Mouse (Mus musculus) C2C12 (cell line): ENCODE data around the gene Golga4. TPM values are rescaled to one million over a fixed set of nuclear protein-coding genes. Genes with fewer than 3 reads are reported as not detected.

Experiments
- H3K27me3 ChIP-seq: one replicate; pipeline ENCODE4 v1.6.1; 2011; ENCODE audit not compliant: control insufficient read depth, insufficient read depth, insufficient read length
- H3K36me3 ChIP-seq: one replicate; pipeline ENCODE4 v1.6.1; 2011; ENCODE audit not compliant: control insufficient read depth, insufficient read depth
- H3K4me3 ChIP-seq: one replicate; pipeline ENCODE4 v1.5.1; 2011; ENCODE audit warnings: mild to moderate bottlenecking, control low read depth; ENCODE audit not compliant: poor library complexity, insufficient read depth, severe bottlenecking
- H3K79me2 ChIP-seq: one replicate; pipeline ENCODE4 v1.6.1; 2011; ENCODE audit not compliant: control insufficient read depth, insufficient read depth
- H3K79me3 ChIP-seq: one replicate; pipeline ENCODE4 v1.6.1; 2011; ENCODE audit warnings: low read depth, control low read depth
- H3ac ChIP-seq: one replicate; pipeline ENCODE3; 2011; ENCODE audit warnings: low read depth; ENCODE audit not compliant: control insufficient read depth, insufficient read length
- CEBPB ChIP-seq: IDR thresholded peaks from one replicate; pipeline ENCODE4 v1.6.1; 2011; ENCODE audit warnings: low read depth, mild to moderate bottlenecking, control low read depth, moderate library complexity
- CTCF ChIP-seq: IDR thresholded peaks from one replicate; pipeline ENCODE4 v1.5.1; 2011; ENCODE audit not compliant: control insufficient read depth, insufficient read depth, insufficient read length
- FOSL1 ChIP-seq: IDR thresholded peaks from one replicate; pipeline ENCODE4 v1.8.0; 2011; ENCODE audit warnings: mild to moderate bottlenecking, low read length; ENCODE audit not compliant: poor library complexity, insufficient read depth, severe bottlenecking
- MAX ChIP-seq: IDR thresholded peaks from one replicate; pipeline ENCODE4 v1.6.1; 2011; ENCODE audit warnings: mild to moderate bottlenecking, control low read depth
- MYOD1 ChIP-seq: IDR thresholded peaks from one replicate; pipeline ENCODE4 v1.6.1; 2011; ENCODE audit warnings: low read depth; ENCODE audit not compliant: control insufficient read depth, insufficient read length
- MYOG ChIP-seq: IDR thresholded peaks from one replicate; pipeline ENCODE4 v1.6.1; 2011; ENCODE audit not compliant: control insufficient read depth, insufficient read length; ENCODE audit errors: extremely low read depth
- USF1 ChIP-seq: IDR thresholded peaks from one replicate; pipeline ENCODE4 v1.6.1; 2011; ENCODE audit warnings: low read depth, mild to moderate bottlenecking, control low read depth, moderate library complexity
- polyA plus RNA-seq: library from polyadenylated mRNA; unstranded; fragments of >200 nt; fragmentation: generic; extraction: Trizol; gene quantifications from one replicate; pipeline ENCODE4 v1.2.1, GENCODE M21; 2012; ENCODE audit warnings: missing spikeins

Gene Golga4
- polyA plus RNA-seq, 1 experiment = 9.9 TPM

DNA sequence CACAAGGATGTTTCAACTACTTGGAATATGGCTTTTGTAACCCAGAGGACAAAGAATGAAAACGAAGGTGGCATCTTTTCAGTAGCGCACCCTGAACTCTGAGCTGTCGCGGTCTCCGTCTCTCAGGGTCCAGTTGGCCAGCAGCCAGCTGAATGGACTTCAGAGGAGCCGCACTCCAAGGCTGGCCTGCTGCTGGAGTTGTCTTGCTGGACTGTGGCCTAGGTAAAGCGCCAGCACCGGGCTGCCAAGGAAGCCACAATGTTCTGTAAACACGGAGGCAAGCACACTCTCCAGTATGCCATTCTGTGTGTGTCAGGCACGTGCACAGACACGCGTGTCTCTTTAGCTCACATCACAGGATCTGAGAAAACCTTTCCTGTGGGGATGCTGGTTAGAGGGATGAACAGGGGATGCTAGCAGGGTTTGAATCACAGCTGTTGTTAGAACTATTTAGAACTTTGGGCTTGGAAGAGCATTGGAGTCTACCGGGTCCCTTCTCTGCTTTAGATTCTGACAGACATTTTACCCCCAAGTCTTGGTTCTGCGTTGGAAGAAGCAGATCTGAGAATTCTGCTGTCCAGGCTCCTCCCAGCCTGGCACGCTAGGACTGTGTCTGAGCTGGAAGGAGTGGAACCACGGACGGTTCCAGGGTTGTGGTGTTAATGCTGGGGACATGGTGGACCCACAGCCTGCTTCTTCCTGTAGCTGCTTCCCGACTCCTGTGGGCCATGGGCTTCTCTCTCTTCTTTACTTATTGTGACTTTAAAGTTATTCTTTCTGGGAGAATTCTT is 116.5 kb downstream of the Golga4 start:
- no peaks in the 10 kb centered on the region for H3K79me2 ChIP-seq
- no peaks in the 10 kb centered on the region for H3K79me3 ChIP-seq
- H3K27me3 ChIP-seq = peaks cover 51% of the 10 kb centered on the region
- no peak overlapping the region for H3K4me3 ChIP-seq
- TF ChIP-seq MAX (no peak), FOSL1 (no peak), MYOG (no peak), MYOD1 (no peak), USF1 (no peak), CTCF (no peak), CEBPB (no peak)
- no peak overlapping the region for H3ac ChIP-seq
- H3K36me3 ChIP-seq = no peaks in the 10 kb centered on the region

DNA sequence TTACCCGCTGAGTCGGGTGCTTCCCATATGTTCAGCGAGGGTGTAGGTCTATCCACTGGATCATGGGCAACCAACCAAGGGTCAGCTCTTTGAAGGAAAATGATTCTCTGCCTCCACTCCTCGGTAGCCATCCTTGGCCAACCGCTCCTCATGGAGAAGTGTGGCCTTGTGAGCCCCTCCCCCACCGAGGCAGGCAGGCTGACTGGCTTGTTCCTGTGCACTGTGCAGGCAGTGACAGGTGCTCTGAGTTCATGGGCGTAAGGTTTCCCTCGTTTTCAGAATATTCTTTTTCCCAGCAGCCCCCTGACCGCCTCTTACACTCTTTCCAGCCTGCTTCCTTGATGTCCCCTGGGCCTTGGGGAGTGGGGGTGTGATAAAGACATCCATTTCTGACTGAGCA is 117.4 kb downstream of the Golga4 start:
- H3K36me3 ChIP-seq = no peaks in the 10 kb centered on the region
- no peaks in the 10 kb centered on the region for H3K79me2 ChIP-seq
- no peak overlapping the region for H3K4me3 ChIP-seq
- H3K79me3 ChIP-seq = no peaks in the 10 kb centered on the region
- TF ChIP-seq USF1 (no peak), MAX (no peak), CEBPB (no peak), MYOD1 (no peak), CTCF (no peak), MYOG (no peak), FOSL1 (no peak)
- no peak overlapping the region for H3ac ChIP-seq
- peaks cover 51% of the 10 kb centered on the region for H3K27me3 ChIP-seq

DNA sequence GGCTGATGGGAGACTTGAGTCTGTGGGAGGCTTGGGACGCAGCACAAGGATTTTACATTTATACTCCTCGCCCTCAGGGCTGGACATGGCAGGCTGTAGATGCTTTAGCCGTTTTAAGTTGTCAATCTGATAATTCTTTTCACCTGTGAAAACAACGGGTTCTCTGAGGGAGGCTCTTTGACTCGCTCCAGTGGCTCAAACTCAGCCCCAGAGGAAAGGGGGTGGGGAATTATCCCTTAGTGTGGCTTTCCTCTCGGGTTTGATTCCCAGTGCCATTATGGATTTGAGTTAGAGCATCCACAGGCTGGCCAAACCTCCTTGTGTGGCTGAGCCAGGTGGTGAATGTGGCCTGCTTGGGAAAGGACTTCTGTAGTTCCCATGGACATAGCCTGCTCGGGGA is 118.1 kb downstream of the Golga4 start:
- Histone ChIP-seq H3K36me3 (no peaks in the 10 kb centered on the region), H3ac (no peak overlapping the region), H3K79me2 (no peaks in the 10 kb centered on the region), H3K27me3 (peaks cover 51% of the 10 kb centered on the region), H3K4me3 (no peak overlapping the region), H3K79me3 (no peaks in the 10 kb centered on the region)
- no peak for TF ChIP-seq CEBPB
- no peak for TF ChIP-seq FOSL1
- TF ChIP-seq MYOD1 = no peak
- TF ChIP-seq MAX = no peak
- TF ChIP-seq MYOG = no peak
- no peak for TF ChIP-seq USF1
- TF ChIP-seq CTCF = no peak

DNA sequence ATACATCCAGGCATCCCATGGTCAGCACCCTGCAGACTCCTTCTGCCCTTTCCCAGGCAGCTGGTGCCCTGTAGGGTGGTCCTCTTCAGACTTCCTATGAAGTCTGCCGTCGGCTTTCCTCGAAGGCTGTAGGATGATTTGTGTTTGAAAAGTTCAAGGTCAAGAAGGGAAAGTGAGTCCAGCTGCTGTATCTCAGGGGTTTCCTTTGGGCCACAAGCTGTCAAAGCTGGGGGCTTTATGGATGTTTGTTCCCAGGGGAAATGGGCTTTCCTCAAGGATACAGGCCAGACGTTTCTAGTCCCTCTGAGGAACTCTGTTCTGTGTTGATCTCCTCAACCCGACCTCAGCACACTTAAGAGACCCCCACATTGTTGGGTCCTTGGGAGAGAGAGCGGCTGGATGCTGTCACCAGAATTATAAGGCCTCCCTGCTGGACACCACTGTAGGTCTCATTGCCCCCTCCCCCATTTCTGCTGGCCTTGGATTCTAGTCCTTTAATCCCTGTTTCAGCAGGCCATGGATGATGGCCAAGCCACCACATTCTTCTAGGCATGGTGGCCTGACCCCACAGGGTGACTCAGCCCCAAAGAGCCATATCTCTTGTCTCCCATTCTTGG is 123.8 kb downstream of the Golga4 start:
- no peak for TF ChIP-seq CTCF
- no peak for TF ChIP-seq CEBPB
- TF ChIP-seq MAX = no peak
- no peak overlapping the region for H3K4me3 ChIP-seq
- peaks cover 20% of the 10 kb centered on the region for H3K27me3 ChIP-seq
- H3K79me2 ChIP-seq = no peaks in the 10 kb centered on the region
- no peaks in the 10 kb centered on the region for H3K36me3 ChIP-seq
- H3ac ChIP-seq = no peak overlapping the region
- no peaks in the 10 kb centered on the region for H3K79me3 ChIP-seq

Other genes starting within 250 kb of the Golga4 start
- gene Eomes, start 28.1 kb upstream of the Golga4 start, polyA plus RNA-seq = 0.15 TPM
- gene Itga9, start 100.4 kb downstream of the Golga4 start, polyA plus RNA-seq = not detected